8 mouse cellular contexts compared by ENCODE assay signal in the genomic region with DNA sequence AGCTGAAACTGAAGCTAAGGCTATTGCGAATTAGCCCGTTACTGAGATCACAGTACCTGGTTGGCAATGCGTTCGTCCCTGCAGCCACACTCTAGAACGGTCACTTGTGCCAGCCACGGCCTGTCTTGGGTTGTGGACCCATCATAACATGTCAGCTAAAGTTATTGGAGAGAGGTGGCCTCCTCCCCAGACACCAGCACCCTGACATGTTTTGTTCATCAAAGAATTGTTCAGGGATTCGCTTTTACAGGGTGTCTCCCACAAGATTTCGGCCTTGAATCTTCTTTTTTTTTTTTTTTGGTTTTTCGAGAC. TPM values are rescaled to one million over a fixed set of nuclear protein-coding genes. Genes with fewer than 3 reads are reported as not detected.
A peak's percentile ranks its signal among the peaks of the same experiment; 100 is the strongest.
DNase-seq lines count a peak whose midpoint lies in the region; ATAC-seq and TF ChIP-seq lines count a peak whose summit lies in the region.

No protein-coding gene starts in this region.

- H3K27ac ChIP-seq in embryonic facial prominence, embryonic 14.5 days (replicated peaks; ENCODE audit: low read depth, low read length) = no peak overlapping the region
- H3K27ac ChIP-seq in intestine, embryonic 16.5 days (ENCODE audit: low read length) = no peak overlapping the region
- peak overlapping the region; percentile 34; the same call in 1 of the 2 replicates for H3K27ac ChIP-seq in neural tube, embryonic 13.5 days (replicated peaks)

- no peak for TF ChIP-seq CTCF in lung, adult 2 months (IDR thresholded peaks at IDR 0.05; ENCODE audit: insufficient read depth, low read length)

- peak overlapping the region; percentile 62 for H3K4me2 ChIP-seq in embryonic facial prominence, embryonic 14.5 days (ENCODE audit: low read depth, low read length)
- peak overlapping the region; percentile 80 for H3K4me2 ChIP-seq in intestine, embryonic 16.5 days (ENCODE audit: low read depth, low read length)
- H3K4me2 ChIP-seq in neural tube, embryonic 13.5 days = peak overlapping the region; percentile 82

- DNase-seq in lung, adult 2 months = no peak
- no peak for DNase-seq in lung, postnatal 25 days (ENCODE audit: low spot score)
- no peak for DNase-seq in embryonic facial prominence, embryonic 14.5 days (ENCODE audit: low spot score)
- DNase-seq in gastrocnemius, postnatal 4 days (ENCODE audit: low spot score in 2 of 2) = no peak
- no peak for DNase-seq in frontal cortex, postnatal 14 days (ENCODE audit: low spot score in 2 of 2)
- no peak for DNase-seq in thymus, postnatal 4 days

- peaks cover 2% of the 10 kb centered on the region; the same call in 1 of the 2 replicates for H3K4me1 ChIP-seq in lung, adult 2 months (ENCODE audit: control insufficient read depth, insufficient read depth, low read length)
- H3K4me1 ChIP-seq in embryonic facial prominence, embryonic 14.5 days (ENCODE audit: control insufficient read depth, insufficient read depth, low read length) = peaks cover 8% of the 10 kb centered on the region; the same call in 1 of the 2 replicates
- H3K4me1 ChIP-seq in intestine, embryonic 16.5 days (ENCODE audit: control insufficient read depth, insufficient read depth, low read length) = peaks cover 7% of the 10 kb centered on the region
- peaks cover 22% of the 10 kb centered on the region for H3K4me1 ChIP-seq in neural tube, embryonic 13.5 days (replicated peaks)

- H3K27me3 ChIP-seq in embryonic facial prominence, embryonic 14.5 days (replicated peaks; ENCODE audit: control insufficient read depth, insufficient read depth, low read length) = 0 out of 2 replicates have a peak, but pooled peaks cover 5% of the 10 kb centered on the region
- no peaks in the 10 kb centered on the region for H3K27me3 ChIP-seq in intestine, embryonic 16.5 days (replicated peaks; ENCODE audit: control insufficient read depth, insufficient read depth, low read length)
- H3K27me3 ChIP-seq in neural tube, embryonic 13.5 days = peaks cover 22% of the 10 kb centered on the region

- H3K9me3 ChIP-seq in embryonic facial prominence, embryonic 14.5 days (ENCODE audit: control insufficient read depth, low read length) = no peaks in the 10 kb centered on the region
- H3K9me3 ChIP-seq in intestine, embryonic 16.5 days (ENCODE audit: control insufficient read depth, low read length) = no peaks in the 10 kb centered on the region
- H3K9me3 ChIP-seq in neural tube, embryonic 13.5 days = no peaks in the 10 kb centered on the region

- TF ChIP-seq POLR2A in lung, adult 2 months (IDR thresholded peaks at IDR 0.05; ENCODE audit: borderline replicate concordance, extremely low read depth, low read depth, low read length) = no peak

- H3K9ac ChIP-seq in embryonic facial prominence, embryonic 14.5 days (ENCODE audit: low read depth, low read length) = peak overlapping the region; percentile 75; the same call in 1 of the 2 replicates
- H3K9ac ChIP-seq in intestine, embryonic 16.5 days (ENCODE audit: low read depth, low read length) = peak overlapping the region; percentile 75; the same call in 1 of the 2 replicates
- H3K9ac ChIP-seq in neural tube, embryonic 13.5 days = peak overlapping the region; percentile 87

- H3K36me3 ChIP-seq in embryonic facial prominence, embryonic 14.5 days (ENCODE audit: control insufficient read depth, insufficient read depth, low read length) = peaks cover 28% of the 10 kb centered on the region
- H3K36me3 ChIP-seq in intestine, embryonic 16.5 days (ENCODE audit: control insufficient read depth, insufficient read depth, low read length) = peaks cover 6% of the 10 kb centered on the region; the same call in 1 of the 2 replicates
- peaks cover 32% of the 10 kb centered on the region for H3K36me3 ChIP-seq in neural tube, embryonic 13.5 days

- 57% methylated on average over 9 of the region's 9 CpGs for WGBS in lung, adult 2 months
- 61% methylated on average over 9 of the region's 9 CpGs for WGBS in embryonic facial prominence, embryonic 14.5 days
- WGBS in intestine, embryonic 16.5 days = 57% methylated on average over 9 of the region's 9 CpGs
- WGBS in neural tube, embryonic 13.5 days = 64% methylated on average over 9 of the region's 9 CpGs

- peak overlapping the region; percentile 53 for H3K4me3 ChIP-seq in lung, adult 2 months (replicated peaks; ENCODE audit: extremely low read depth, low read depth, low read length)
- H3K4me3 ChIP-seq in embryonic facial prominence, embryonic 14.5 days (ENCODE audit: low read depth, low read length) = peak overlapping the region; percentile 64
- peak overlapping the region; percentile 70 for H3K4me3 ChIP-seq in intestine, embryonic 16.5 days (ENCODE audit: low read length)
- peak overlapping the region; percentile 84 for H3K4me3 ChIP-seq in neural tube, embryonic 13.5 days

- no peak; the same call in 1 of the 2 replicates for ATAC-seq in embryonic facial prominence, embryonic 14.5 days (ENCODE audit: low read depth)
- ATAC-seq in intestine, embryonic 16.5 days = no peak
- ATAC-seq in neural tube, embryonic 13.5 days (ENCODE audit: low read depth) = peak; percentile 73; the same call in 1 of the 2 replicates

RNA-seq across cellular contexts. Expression of a gene that starts 0.3 kb away (rescaled TPM):
- 15.5 and 19.7 TPM in 2 replicates for polyA plus RNA-seq in lung, adult 2 months (2012; rRNA removed)
- 79.1 and 79.6 TPM in 2 replicates for polyA plus RNA-seq in embryonic facial prominence, embryonic 14.5 days (2014; fragmentation: Nextera tagmentation; extraction: Ambion mirVana)
- polyA plus RNA-seq in intestine, embryonic 16.5 days (2015; fragmentation: Nextera tagmentation; extraction: Ambion mirVana) = 84.5 and 90.9 TPM in 2 replicates
- polyA plus RNA-seq in neural tube, embryonic 13.5 days (2015; fragmentation: Nextera tagmentation; extraction: Ambion mirVana) = 168 and 171 TPM in 2 replicates
- total RNA-seq in gastrocnemius, postnatal 4 days (2021) = 10 to 100 TPM; 23.0 to 23.1 TPM

RNA-seq across cellular contexts. Expression of a gene that starts 10.8 kb away (rescaled TPM):
- polyA plus RNA-seq in lung, adult 2 months (2012; rRNA removed) = 3.6 and 7.5 TPM in 2 replicates
- polyA plus RNA-seq in embryonic facial prominence, embryonic 14.5 days (2014; fragmentation: Nextera tagmentation; extraction: Ambion mirVana) = 23.0 and 29.5 TPM in 2 replicates
- 27.3 and 28.2 TPM in 2 replicates for polyA plus RNA-seq in intestine, embryonic 16.5 days (2015; fragmentation: Nextera tagmentation; extraction: Ambion mirVana)
- 29.8 and 36.7 TPM in 2 replicates for polyA plus RNA-seq in neural tube, embryonic 13.5 days (2015; fragmentation: Nextera tagmentation; extraction: Ambion mirVana)
- 10 to 100 TPM; 11.2 to 12.7 TPM for total RNA-seq in gastrocnemius, postnatal 4 days (2021)

RNA-seq across cellular contexts. Expression of a gene that starts 39.2 kb away (rescaled TPM):
- polyA plus RNA-seq in lung, adult 2 months (2012; rRNA removed) = 10.2 and 16.1 TPM in 2 replicates
- polyA plus RNA-seq in embryonic facial prominence, embryonic 14.5 days (2014; fragmentation: Nextera tagmentation; extraction: Ambion mirVana) = 32.0 and 37.3 TPM in 2 replicates
- 40.0 and 40.2 TPM in 2 replicates for polyA plus RNA-seq in intestine, embryonic 16.5 days (2015; fragmentation: Nextera tagmentation; extraction: Ambion mirVana)
- polyA plus RNA-seq in neural tube, embryonic 13.5 days (2015; fragmentation: Nextera tagmentation; extraction: Ambion mirVana) = 58.5 and 61.2 TPM in 2 replicates
- 10 to 100 TPM; 21.8 to 30.1 TPM for total RNA-seq in gastrocnemius, postnatal 4 days (2021)

RNA-seq across cellular contexts. Expression of a gene that starts 45.7 kb away (rescaled TPM):
- polyA plus RNA-seq in lung, adult 2 months (2012; rRNA removed) = 0.03 and 0.06 TPM in 2 replicates
- polyA plus RNA-seq in embryonic facial prominence, embryonic 14.5 days (2014; fragmentation: Nextera tagmentation; extraction: Ambion mirVana) = 0.11 TPM in 1 of 2 replicates, not detected in the other
- 0.04 TPM in 1 of 2 replicates, not detected in the other for polyA plus RNA-seq in intestine, embryonic 16.5 days (2015; fragmentation: Nextera tagmentation; extraction: Ambion mirVana)
- 1.8 and 2.3 TPM in 2 replicates for polyA plus RNA-seq in neural tube, embryonic 13.5 days (2015; fragmentation: Nextera tagmentation; extraction: Ambion mirVana)
- not detected for total RNA-seq in gastrocnemius, postnatal 4 days (2021)

RNA-seq across cellular contexts. Expression of a gene that starts 56.5 kb away (rescaled TPM):
- 0.14 TPM in 1 of 2 replicates, not detected in the other for polyA plus RNA-seq in lung, adult 2 months (2012; rRNA removed)
- 0.22 and 0.36 TPM in 2 replicates for polyA plus RNA-seq in embryonic facial prominence, embryonic 14.5 days (2014; fragmentation: Nextera tagmentation; extraction: Ambion mirVana)
- 0.12 and 0.27 TPM in 2 replicates for polyA plus RNA-seq in intestine, embryonic 16.5 days (2015; fragmentation: Nextera tagmentation; extraction: Ambion mirVana)
- 2.7 and 2.9 TPM in 2 replicates for polyA plus RNA-seq in neural tube, embryonic 13.5 days (2015; fragmentation: Nextera tagmentation; extraction: Ambion mirVana)
- not detected for total RNA-seq in gastrocnemius, postnatal 4 days (2021)
